Mouse (Mus musculus) heart, adult 8-10 months (tissue): ENCODE data around the gene Gm44805. TPM values are rescaled to one million over a fixed set of nuclear protein-coding genes. Genes with fewer than 3 reads are reported as not detected.

Experiments used
- DNase-seq: peaks from one replicate; pipeline ENCODE4 v3.0.0; 2022; ENCODE audit warnings: low spot score
- total RNA-seq, 4 experiments: library from RNA; stranded (reverse); gene quantifications; 2 replicates each; pipeline ENCODE4 v1.2.4; 2022

Gene Gm44805
- total RNA-seq, result not detected

DNA sequence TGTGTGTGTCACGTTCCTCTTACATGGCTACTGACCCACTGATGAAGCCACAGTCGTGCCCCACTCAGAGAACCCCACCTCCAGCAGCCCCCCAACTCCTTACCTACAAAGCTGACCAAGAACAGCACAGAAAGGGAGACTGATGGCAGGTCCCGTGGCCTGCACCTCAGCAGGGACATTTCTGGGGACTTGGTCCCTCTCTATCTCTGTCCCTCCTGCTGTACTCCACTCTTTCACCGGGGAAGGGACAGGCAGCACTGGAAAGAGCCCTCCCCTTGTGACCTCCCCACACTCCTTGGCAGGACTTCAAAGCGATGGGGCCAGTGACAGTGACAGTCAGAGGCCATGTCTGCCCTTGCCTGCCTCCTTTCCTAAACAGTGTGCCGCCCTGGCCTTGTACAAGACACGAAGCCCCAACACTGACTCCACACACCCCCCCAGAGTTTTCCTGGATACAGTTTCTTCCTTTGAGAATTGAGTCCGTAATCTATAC, at the start of gene Gm44805, which contains the start of gene Apoc4:
Gm44805 (minus strand) TSS at position 222 of the 493 bp plus-strand sequence.
Apoc4 (minus strand) TSS at position 278 of the 493 bp plus-strand sequence.
- no peak for DNase-seq

DNA sequence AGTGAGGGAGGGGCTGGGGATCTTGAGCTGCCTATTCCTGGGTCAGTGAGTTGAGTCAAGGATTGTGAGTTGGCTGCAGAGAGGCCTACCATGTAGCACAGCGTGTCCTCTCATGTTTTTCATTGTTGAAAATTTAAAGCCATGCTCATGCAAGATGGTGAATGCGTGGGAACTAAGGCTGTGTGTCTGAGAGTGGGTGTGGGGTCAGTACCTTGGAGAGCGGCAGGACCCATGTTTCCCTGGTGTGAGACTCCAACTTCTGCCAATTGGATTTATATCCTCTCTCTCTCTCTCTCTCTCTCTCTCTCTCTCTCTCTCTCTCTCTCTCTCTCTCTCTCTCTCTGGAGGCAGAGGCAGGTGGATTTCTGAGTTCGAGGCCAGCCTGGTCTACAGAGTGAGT, 45.3 kb upstream of the Gm44805 start:
- DNase-seq, result no peak

DNA sequence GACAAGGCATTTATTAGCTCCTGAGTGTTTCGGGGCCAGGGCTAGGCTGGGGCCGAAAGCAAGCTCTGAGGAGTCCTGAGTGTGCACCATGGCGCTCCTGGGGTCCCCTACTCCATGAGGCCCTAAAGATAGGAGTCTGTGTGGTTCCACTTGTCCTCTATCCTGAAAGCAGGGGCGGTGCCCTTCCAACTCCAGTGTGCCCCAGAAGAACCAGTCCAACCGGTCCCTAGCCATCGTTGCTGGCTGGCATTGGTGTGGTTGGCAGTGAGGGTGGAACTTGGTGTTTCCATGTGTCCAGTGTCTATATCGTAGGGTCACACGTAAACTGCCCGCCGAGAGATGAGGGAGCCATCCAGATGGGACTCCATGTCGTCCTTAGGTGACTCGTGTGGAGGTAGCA, 42.9 kb upstream of the Gm44805 start:
- DNase-seq, result no peak

DNA sequence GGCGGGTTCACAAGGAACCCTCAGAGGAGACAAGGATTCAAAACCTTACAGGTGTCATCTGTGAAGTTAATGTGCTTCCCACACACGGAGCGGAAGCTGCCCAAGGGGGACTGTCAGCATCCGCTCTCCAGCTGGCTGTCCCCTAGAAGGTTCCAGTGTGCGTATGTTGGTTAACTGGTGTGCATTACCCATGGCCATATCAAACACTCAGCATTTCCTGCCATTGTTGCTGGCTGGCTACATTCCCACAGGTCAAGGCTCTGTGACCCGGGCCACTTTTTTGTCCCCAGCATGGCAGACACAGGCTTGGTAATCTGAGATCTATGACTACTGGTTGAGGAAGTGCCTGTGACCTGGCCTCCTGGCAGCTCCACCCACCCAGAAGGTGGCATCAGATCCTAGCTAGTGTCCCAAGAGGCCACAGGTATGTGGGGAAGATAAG, 41.6 kb upstream of the Gm44805 start:
- peak; percentile 77 for DNase-seq

DNA sequence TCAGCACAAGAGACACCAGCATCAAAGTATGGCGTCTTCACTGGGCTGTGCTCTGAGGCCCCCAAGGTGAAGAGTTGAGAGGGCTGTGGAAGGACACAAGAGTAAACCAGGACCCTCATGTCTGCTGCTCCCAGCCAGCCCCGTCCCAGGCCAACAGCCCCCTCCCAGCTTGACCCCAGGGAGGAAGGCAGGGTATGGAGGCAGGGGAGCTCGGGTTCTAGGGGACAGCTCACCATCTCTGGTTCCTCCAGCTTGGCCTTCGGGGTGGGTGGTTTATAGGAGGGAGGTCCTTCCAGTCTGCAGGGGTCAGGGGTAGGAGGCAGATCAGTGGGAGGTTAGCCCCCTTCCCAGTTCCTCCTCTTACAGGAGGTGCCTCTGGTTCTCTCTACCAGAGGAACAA, 38.0 kb upstream of the Gm44805 start:
- no peak for DNase-seq

DNA sequence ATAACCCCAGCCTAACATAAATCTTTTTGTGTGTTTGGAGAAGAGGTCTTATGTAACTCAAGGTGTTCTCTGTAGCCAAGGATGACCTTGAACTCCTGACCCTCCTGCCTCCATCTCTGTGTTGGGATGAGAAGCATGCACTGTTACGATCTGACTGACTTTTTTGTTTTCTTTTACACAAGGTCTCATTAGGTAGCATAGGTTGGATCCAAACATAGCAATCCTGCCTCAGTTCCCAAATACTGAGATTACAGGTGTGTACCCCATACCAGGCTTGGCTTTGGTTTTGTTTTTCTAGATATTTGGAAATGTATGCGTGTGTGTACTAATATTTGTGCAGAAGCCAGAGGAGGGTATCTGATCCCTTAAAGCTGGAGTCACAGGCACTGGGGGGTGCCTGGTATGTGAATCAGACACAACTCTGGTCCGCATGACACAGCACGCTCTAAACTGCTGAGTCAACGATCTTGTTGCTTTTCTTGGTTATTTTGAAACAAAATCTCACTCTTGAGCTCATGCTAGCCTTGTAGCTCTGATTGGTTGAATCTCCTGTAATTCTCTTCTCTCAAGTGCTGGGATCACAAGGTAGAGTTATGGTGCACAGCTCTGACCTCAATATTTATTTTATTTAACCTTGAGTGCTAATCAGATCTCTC, 37.2 kb upstream of the Gm44805 start:
- no peak for DNase-seq

DNA sequence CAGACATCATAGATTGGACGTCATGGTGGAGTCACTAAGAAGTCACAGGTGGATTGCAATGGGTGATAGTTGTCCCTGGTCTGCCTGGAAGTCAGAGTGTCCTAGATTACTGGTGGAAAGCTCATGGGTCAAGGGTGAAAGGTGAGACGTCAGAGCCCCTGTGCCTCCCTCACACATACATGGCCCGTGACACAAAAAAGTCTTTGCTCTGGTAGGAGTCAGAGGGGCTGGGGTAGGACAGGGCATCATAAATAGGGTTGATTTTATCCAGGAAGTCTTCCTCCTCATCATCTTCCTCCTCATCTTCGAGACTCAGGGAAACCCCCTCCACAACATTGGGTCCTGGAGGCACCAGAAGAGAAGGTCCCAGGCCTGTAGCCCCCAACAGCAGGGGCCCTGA, 36.1 kb upstream of the Gm44805 start:
- DNase-seq, result no peak

DNA sequence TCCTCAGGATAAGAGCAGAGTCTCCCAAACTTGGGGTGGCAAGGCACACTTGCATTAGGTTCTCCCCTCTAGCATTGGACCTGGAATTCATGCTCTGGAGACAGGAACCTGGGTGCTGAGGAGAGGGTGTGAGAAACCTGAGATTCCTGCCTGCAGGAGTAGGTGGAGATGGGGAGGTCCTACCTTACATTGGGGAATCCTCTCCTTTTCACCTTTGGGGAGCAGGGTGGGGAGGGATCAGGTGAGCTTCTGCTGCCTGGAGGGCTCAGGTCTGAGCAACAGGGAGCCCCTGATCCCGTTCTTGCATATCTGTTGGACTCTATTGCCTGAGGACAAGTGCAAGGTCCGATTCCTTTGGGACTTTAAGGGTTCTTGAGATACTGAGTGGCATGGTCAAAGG, 35.6 kb upstream of the Gm44805 start:
- no peak for DNase-seq

DNA sequence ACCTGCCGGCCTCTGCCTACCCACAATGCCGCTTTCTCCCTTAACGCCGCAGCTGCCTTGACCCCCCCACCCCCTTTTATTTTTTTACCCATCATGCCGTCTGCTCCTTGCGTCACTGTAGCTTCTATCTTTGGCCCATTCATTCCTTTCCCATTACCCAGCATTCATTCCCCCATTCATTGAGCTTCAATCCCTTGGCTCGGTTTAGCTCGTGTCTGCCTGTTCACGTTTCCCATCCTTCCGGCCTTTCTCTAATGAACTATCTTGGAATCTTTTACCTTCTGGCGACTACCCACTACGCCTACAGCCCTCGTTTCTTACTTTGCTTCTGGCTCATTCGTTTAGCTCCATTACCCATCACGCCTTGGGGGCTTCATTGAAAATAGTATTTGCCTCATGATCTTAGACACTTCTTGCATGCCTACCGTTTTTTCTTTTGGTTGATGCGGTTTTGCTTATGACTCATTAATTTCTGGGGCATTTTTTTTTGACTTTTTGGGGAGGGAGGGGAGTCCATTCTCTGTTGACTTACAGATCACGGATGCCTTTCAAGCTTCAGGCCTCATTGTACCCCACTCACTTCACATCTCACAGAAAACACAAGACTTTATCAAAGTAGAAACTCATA, 34.9 kb upstream of the Gm44805 start:
- no peak for DNase-seq

DNA sequence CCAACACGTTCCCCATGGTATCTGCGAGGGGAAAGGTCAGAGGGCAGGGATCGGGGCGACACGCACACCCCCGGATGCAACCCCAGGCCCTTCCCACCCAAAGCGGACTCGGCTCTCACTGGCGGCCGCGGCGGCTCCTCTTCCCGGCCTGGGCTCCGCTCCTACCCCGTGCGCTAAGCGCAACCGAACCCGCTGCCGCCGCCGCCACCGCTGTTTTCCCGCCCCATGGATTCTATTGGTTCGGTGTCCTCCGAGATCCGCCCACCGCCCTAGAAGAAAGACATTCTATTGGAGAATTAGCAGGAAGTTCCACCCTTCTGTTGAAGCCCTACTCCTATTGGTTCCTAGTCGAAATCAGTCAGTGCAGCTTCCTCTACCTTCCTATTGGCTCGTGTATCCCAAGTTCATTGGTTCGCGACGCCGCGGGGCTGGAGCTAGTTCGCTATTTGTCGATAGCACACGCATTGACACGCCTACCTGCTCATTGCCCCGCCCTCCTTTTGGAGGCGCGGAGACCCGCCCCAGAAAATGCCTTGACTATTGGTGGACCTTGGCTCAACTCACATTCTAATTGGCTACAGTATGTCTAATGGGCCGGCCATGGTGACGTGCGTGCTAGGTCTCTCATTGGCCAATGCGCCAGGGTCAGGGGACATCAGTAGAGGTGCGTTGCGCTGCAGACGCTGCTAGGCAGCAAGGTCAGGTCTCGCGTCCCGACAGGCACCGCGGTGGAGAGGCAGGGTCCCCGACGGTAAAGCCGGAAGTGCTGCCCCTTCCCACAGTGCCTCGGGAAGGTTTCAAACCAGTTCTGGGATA, 34.2 kb upstream of the Gm44805 start, which contains the start of gene Tomm40:
Tomm40 (minus strand) TSS at position 200 of the 816 bp plus-strand sequence.
- DNase-seq, result peak; percentile 99

DNA sequence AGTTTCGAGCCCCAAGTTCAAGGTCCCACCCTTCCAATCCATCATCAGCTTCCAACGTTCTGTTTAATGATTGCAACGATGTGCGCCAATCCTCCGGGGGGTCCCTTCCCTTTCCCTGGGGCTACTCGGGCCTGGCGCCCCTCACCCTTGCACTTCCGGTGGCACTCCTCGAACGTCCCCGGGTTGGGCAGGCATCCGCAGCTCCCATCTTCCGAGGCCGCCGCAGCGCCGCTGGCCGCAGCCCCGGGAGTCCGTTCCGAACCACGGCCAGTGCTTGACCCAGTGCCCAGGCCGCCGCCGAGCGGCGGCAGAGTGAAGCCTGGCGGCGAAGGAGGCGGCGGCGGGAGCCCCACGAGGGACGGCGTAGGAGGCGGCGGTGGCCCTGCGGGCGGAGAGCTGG, 33.6 kb upstream of the Gm44805 start:
- no peak for DNase-seq

DNA sequence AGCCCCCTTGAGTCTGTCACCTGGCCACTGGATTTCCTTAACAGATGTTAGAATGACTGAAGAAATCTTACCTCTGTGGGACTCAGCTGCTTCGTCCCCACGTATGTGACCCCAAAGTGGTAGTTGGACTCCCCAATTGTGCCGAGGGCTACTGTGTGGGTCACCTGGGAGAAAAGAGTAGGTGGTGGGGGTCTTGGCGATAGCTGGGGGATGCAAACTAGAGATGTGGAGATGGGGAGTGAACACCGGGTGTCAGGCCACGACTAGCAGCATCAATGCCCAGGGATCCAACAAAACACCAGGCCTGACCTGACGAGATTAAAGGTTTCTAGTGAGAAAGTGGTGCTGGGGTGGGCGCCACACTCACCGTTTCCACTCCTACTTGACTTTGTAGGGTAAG, 32.4 kb upstream of the Gm44805 start:
- DNase-seq, result no peak

DNA sequence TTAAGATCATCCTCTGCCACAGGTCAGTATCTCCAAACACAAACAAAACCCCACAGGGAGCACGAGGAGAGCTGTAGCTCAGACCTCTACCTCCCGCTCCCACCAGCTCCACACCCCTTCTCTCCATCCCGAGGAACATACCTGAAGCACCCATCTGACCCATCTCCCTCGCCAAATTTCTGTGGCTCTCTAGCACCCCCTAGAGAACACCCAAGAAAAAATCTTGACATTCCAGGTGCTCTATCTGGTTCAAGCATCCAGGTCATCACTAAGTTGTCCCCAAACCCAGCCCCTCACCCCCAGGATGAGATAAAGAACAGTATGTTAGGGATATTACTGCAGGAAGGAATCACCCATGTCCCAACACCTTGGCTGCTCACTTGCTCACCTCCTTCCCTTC, 32.0 kb upstream of the Gm44805 start:
- DNase-seq, result no peak

DNA sequence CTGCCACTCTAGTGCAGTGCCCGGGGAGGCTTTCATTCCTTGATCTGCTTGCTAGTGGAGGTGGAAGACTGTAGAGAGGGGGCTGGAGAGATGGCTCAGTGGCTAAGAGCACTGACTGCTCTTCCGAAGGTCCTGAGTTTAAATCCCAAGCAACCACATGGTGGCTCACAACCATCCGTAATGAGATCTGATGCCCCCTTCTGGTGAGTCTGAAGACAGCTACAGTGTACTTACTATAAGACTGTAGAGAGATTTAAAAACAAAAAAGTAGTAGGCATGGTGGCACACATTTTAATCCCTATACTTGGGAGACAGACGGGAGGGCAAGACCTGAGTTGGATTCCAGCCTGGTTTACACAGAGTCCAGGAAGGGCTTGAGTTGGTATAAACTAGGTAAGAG, 31.2 kb upstream of the Gm44805 start:
- DNase-seq, result no peak

DNA sequence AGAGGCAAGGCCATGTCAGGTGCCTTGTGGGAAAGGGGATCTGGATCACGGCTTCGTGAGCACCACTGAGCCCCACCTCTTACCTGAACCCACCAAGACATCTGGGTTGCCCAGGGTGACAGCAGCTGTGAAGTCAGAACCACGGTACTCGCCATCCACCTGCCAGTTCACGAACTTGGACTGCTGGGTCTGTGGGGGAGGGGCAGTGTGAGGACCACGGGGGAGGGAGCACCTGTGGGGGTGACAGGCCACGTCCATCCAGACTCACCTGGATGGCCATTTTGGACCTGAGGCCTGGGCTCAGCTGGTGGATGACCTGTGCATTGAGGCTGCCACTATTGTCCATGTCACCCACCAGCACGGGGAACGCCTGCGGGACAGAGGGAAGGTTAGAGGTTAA, 29.4 kb upstream of the Gm44805 start:
- DNase-seq, result no peak

DNA sequence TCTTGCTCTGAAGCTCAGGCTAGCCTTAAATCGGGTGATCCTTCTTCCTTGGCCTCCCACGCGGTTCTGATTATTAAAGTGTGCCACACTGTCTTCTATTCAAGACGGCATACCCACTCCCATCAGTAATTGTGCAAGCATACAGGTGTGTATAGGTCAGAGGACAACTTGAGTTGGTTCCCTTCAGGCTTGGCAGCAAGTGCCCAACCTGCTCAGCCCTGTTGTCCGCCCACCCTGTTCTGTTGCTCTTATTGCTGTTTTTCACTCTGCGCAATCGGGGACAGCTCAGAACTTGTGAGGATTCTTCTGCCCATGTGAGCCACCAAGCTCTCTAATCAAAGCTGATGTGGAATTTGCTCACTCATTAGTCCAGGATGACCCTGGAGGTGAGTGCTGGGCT, 24.0 kb upstream of the Gm44805 start:
- DNase-seq, result no peak

DNA sequence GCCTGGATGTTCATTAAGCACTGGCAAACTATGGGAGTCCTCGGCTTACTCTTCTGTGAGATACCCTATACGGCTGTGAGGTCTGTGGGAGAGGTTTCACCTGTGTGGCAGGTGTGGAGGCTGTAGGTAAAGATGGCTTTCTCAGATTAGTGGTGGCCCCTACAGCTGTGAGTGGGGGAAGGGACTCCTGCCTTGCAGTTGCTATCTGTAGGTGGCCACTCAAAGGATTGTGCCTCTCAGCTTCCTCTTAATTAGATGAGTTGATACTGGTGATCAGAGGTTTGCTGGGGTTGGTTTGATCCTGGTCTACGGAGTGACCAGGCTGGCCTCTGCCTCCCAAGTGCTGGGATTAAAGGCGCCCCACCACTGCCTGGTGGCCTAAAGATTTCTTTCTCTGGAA, 23.3 kb upstream of the Gm44805 start:
- DNase-seq, result no peak

DNA sequence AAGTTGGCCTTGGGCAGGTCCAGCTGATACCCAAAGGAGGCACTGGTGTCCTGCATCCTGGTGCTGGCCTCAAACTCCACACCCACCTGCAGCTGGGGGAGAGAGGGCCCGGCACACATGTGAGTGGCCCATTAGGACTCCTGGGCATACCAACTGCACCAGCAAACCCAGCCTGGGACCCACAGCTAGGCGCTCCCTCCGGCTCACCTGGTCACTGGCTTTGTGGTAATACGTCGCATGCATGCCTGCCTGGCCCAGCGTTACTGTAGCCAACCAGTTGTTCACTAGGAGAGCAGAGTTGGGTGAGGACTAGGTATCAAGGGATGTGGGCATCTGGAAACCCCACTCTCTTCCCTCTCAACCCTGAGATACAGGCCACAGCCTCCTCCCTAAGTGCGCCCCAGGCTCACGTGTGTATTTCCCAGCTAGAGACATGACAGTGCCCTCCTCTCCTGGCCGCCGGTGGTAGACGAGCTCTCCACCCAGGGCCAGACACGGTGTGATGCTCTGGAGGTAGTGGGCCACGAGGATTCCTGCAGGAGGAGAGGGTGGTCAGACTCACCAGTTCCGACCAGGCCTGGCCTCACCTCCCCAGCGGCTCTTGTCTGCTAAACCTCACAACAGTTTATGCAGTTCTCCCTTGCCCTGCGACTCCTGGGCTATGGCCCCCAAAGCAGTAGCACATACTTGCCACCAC, 21.8 kb upstream of the Gm44805 start:
- DNase-seq, result no peak

DNA sequence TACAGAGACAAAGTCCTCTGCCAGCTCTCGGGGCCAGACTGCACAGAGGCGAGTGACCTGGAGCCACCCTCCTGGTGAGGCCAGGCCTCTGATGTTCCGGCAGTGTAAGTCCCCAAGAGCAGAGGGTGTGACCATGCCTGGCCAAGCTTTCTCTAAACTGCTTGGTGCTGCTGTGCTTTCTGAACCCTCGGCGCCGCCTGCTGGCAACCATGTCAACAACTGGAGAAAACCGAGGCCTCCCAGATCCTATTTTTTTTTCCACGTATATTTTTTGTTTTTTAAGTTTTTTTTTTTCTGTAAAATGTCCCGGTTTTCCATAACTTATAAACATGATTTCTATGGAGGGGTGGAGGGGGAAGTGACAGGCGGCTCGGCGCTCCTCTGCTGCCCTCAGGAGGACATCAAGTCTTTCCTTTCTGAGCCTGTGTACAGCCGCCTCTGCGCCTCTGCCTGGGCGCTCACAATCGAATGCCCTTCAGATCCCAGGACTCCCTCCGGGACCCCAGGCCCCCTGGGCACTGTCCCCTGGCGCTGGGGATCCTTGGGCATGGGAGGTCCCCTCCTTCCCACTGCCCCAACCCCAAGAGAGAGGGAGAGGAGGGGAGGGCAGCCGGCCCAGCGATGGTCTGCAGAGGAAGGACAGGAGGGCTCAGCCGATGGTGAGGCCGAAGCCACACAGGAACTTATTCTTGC, 20.0 kb upstream of the Gm44805 start:
- peak; percentile 81 for DNase-seq

DNA sequence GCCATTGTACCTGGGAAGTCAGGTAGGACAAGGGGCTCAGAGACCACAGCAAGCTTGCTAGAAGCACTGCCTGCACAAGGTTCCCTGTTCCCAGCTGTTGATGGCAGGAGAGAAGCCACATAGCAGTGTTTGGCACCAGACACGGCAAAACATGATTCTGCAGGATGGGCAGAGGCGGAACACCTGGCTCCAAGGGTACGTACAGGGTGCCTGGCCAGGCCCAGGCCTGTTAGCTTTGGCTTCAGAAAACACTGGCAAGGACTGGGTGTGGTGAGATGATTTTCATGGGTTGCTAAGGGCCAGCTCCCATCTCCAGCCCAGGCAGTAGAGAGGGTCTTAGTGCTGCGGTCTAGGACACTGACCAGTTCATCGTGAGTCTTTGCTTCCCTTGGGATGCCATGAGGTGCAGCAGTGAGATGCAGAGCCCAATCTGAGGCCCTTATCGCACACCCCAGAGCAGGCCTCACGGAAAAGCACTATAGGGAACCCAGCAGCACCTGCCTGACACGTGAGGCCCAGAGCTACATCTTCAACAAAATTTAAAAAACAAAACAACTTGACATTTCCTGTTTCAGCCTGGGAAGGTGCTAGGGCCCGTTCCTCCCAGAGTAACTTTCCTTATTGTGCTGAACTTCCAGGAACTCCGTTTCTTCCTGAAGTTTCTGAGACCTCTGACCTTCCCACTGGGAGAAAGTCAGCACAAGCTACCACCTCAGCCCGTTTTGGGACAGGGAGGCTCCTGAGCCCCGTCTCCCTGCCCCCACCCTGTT, 19.3 kb upstream of the Gm44805 start:
- no peak for DNase-seq

DNA sequence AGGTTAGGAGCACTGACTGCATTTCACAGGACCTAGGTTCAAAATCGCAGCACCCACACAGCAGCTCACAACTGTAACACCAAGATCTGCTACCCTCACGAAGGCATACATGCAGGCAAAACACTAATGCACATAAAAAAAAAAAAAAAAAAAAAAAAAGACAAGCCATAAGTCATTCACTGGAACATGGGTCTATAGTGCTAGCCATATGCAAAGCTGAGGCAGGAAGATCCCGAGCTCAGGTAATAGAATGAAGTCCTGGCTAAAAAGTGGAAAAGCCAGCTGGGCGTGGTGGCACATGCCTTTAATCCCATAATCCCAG, 18.6 kb upstream of the Gm44805 start:
- DNase-seq, result no peak
